Mouse (Mus musculus) E14TG2a.4 (cell line): Measurements from ENCODE around the gene Cstf3.
"Not testable (repeated sequence)": the region's sequence is repeated elsewhere in the genome, so short reads cannot be mapped to it uniquely, and the experiment has no call there.

Experiments used
- CTCF ChIP-seq: conservative IDR thresholded peaks from 2 replicates; pipeline ENCODE4 v1.5.1; 2014; ENCODE audit warnings: low read length
- NANOG ChIP-seq: IDR thresholded peaks from 2 replicates; pipeline ENCODE4 v1.6.1; 2014; ENCODE audit warnings: borderline replicate concordance, low read length, mixed read lengths

GRCm38 (mm10) chr2:104556711-104557110 lies 33.6 kb upstream of the Cstf3 start:
- TF ChIP-seq CTCF, NANOG: not testable (repeated sequence)
